Mouse (Mus musculus) CH12.LX (cell line): Measurements from ENCODE around the gene Rtn3. TPM values are rescaled to one million over a fixed set of nuclear protein-coding genes. Genes with fewer than 3 reads are reported as not detected.

Source experiments
- DNase-seq: peaks from one replicate; pipeline ENCODE4 v3.0.0-alpha.2; 2013; ENCODE audit errors: extremely low read depth
- H3K27ac ChIP-seq: 2 replicates; pipeline ENCODE4 v1.5.1; 2012; ENCODE audit warnings: low read depth, mild to moderate bottlenecking, control low read depth, moderate library complexity; ENCODE audit not compliant: insufficient read depth
- H3K27me3 ChIP-seq: replicated peaks from 2 replicates; pipeline ENCODE3; 2012; ENCODE audit warnings: inconsistent platforms
- H3K36me3 ChIP-seq, 2 experiments: replicated peaks in 1 of 2; 2 replicates each; pipeline versions ENCODE3 to v1.6.1; 2012; ENCODE audit warnings: inconsistent platforms in 1 of 2, low read length in 1 of 2, mild to moderate bottlenecking in 1 of 2, mixed read lengths in 1 of 2, moderate library complexity in 1 of 2; ENCODE audit not compliant: control insufficient read depth in 1 of 2, insufficient read depth in 1 of 2
- H3K4me1 ChIP-seq, 2 experiments: 2 replicates each; pipeline ENCODE4 v1.6.1; 2012; ENCODE audit warnings: inconsistent platforms in 1 of 2, moderate library complexity in 1 of 2; ENCODE audit not compliant: insufficient read depth in 2 of 2, control insufficient read depth in 1 of 2
- H3K4me2 ChIP-seq: 2 replicates; pipeline ENCODE4 v1.6.1; 2012; ENCODE audit warnings: low read depth, mild to moderate bottlenecking, control low read depth; ENCODE audit not compliant: poor library complexity, insufficient read depth, severe bottlenecking
- H3K4me3 ChIP-seq, 3 experiments: fragments of 150-350 bp in 1 of 3; sonication (generic) in 1 of 3; replicated peaks in 1 of 3; 2 replicates each; pipeline versions ENCODE3 to v1.5.1; 2011 to 2012; ENCODE audit warnings: low read depth in 2 of 3, low read length in 2 of 3, mild to moderate bottlenecking in 2 of 3, moderate library complexity in 2 of 3, control low read depth in 1 of 3, improper control_type of control experiment in 1 of 3, inconsistent platforms in 1 of 3, mixed read lengths in 1 of 3; ENCODE audit not compliant: poor library complexity in 1 of 3
- H3K79me2 ChIP-seq: replicated peaks from 2 replicates; pipeline ENCODE4 v1.6.1; 2012; ENCODE audit warnings: mild to moderate bottlenecking, moderate library complexity; ENCODE audit not compliant: control insufficient read depth, poor library complexity, insufficient read depth, severe bottlenecking; ENCODE audit errors: extremely low read depth
- H3K9ac ChIP-seq: 2 replicates; pipeline ENCODE4 v1.6.1; 2012; ENCODE audit warnings: low read depth, mild to moderate bottlenecking, control low read depth, moderate library complexity; ENCODE audit not compliant: insufficient read depth
- H3K9me3 ChIP-seq: replicated peaks from 2 replicates; pipeline ENCODE3; 2012; ENCODE audit warnings: low read length, inconsistent platforms, mixed read lengths
- CHD2 ChIP-seq: IDR thresholded peaks from 2 replicates; pipeline ENCODE4 v1.6.1; 2011; ENCODE audit warnings: low read length, improper control_type of control experiment
- ETS1 ChIP-seq: conservative IDR thresholded peaks from 2 replicates; pipeline ENCODE4 v1.6.1; 2012; ENCODE audit warnings: low read depth, mild to moderate bottlenecking, inconsistent platforms, low read length, improper control_type of control experiment, moderate library complexity
- GABPA ChIP-seq: IDR thresholded peaks from 2 replicates; pipeline ENCODE4 v1.6.1; 2012; ENCODE audit warnings: low read depth, low read length, improper control_type of control experiment, inconsistent platforms; ENCODE audit not compliant: insufficient replicate concordance
- HCFC1 ChIP-seq: IDR thresholded peaks from 2 replicates; pipeline ENCODE4 v1.6.1; 2012; ENCODE audit warnings: low read depth, mild to moderate bottlenecking, inconsistent platforms, low read length, improper control_type of control experiment
- IRF4 ChIP-seq: IDR thresholded peaks from 2 replicates; pipeline ENCODE4 v1.6.1; 2014; ENCODE audit warnings: low read depth, mild to moderate bottlenecking, inconsistent platforms, low read length, improper control_type of control experiment
- JUN ChIP-seq: IDR thresholded peaks from 2 replicates; pipeline ENCODE4 v1.6.1; 2011; ENCODE audit warnings: low read depth, mild to moderate bottlenecking, low read length, improper control_type of control experiment, moderate library complexity; ENCODE audit not compliant: insufficient read depth
- JUND ChIP-seq: conservative IDR thresholded peaks from 2 replicates; pipeline ENCODE4 v1.6.1; 2011; ENCODE audit warnings: low read depth, low read length, improper control_type of control experiment
- MAFK ChIP-seq: IDR thresholded peaks from 2 replicates; pipeline ENCODE4 v1.6.1; 2011; ENCODE audit warnings: low read length, improper control_type of control experiment; ENCODE audit not compliant: insufficient replicate concordance
- MAX ChIP-seq: IDR thresholded peaks from 2 replicates; pipeline ENCODE4 v1.6.1; 2011; ENCODE audit warnings: low read length, improper control_type of control experiment
- MAZ ChIP-seq: IDR thresholded peaks from 2 replicates; pipeline ENCODE4 v1.6.1; 2012; ENCODE audit warnings: low read depth, mild to moderate bottlenecking, inconsistent platforms, low read length, improper control_type of control experiment, moderate library complexity
- MEF2A ChIP-seq: IDR thresholded peaks from 2 replicates; pipeline ENCODE4 v1.6.1; 2014; ENCODE audit warnings: low read depth, mild to moderate bottlenecking, inconsistent platforms, low read length, improper control_type of control experiment, borderline replicate concordance
- MXI1 ChIP-seq: IDR thresholded peaks from 2 replicates; pipeline ENCODE4 v1.6.1; 2011; ENCODE audit warnings: mild to moderate bottlenecking, low read depth, low read length, improper control_type of control experiment
- NRF1 ChIP-seq: IDR thresholded peaks from 2 replicates; pipeline ENCODE4 v1.6.1; 2014; ENCODE audit warnings: low read depth, mild to moderate bottlenecking, inconsistent platforms, low read length, improper control_type of control experiment, moderate library complexity
- PAX5 ChIP-seq: IDR thresholded peaks from 2 replicates; pipeline ENCODE4 v1.6.1; 2012; ENCODE audit warnings: low read length, inconsistent platforms, mixed read lengths
- POLR2A ChIP-seq: IDR thresholded peaks from 2 replicates; pipeline ENCODE4 v1.6.1; 2011; ENCODE audit warnings: low read depth, mild to moderate bottlenecking, improper control_type of control experiment, low read length
- POLR2AphosphoS2 ChIP-seq: IDR thresholded peaks from 2 replicates; pipeline ENCODE4 v1.6.1; 2011; ENCODE audit warnings: low read depth, low read length, improper control_type of control experiment
- RAD21 ChIP-seq: IDR thresholded peaks from 2 replicates; pipeline ENCODE4 v1.6.1; 2011; ENCODE audit warnings: low read depth, mild to moderate bottlenecking, low read length, improper control_type of control experiment, moderate library complexity
- SIN3A ChIP-seq: IDR thresholded peaks from 2 replicates; pipeline ENCODE4 v1.6.1; 2012; ENCODE audit warnings: low read length, improper control_type of control experiment, inconsistent platforms
- SMC3 ChIP-seq: IDR thresholded peaks from 2 replicates; pipeline ENCODE4 v1.6.1; 2011; ENCODE audit warnings: low read depth, low read length, improper control_type of control experiment
- TBP ChIP-seq: conservative IDR thresholded peaks from 2 replicates; pipeline ENCODE4 v1.6.1; 2011; ENCODE audit warnings: low read depth, low read length, improper control_type of control experiment
- TCF12 ChIP-seq: IDR thresholded peaks from 2 replicates; pipeline ENCODE4 v1.6.1; 2014; ENCODE audit warnings: low read depth, mild to moderate bottlenecking, inconsistent platforms, low read length, improper control_type of control experiment
- USF1 ChIP-seq: IDR thresholded peaks from 2 replicates; pipeline ENCODE4 v1.6.1; 2014; ENCODE audit warnings: low read depth, mild to moderate bottlenecking, inconsistent platforms, low read length, improper control_type of control experiment
- USF2 ChIP-seq: conservative IDR thresholded peaks from 2 replicates; pipeline ENCODE4 v1.6.1; 2011; ENCODE audit warnings: low read depth, low read length, improper control_type of control experiment
- ZC3H11A ChIP-seq: IDR thresholded peaks from 2 replicates; pipeline ENCODE4 v1.6.1; 2012; ENCODE audit warnings: low read depth, mild to moderate bottlenecking, inconsistent platforms, low read length, improper control_type of control experiment
- ZMIZ1 ChIP-seq: IDR thresholded peaks from 2 replicates; pipeline ENCODE4 v1.6.1; 2012; ENCODE audit warnings: low read depth, mild to moderate bottlenecking, inconsistent platforms, low read length, improper control_type of control experiment
- ZNF384 ChIP-seq: IDR thresholded peaks from 2 replicates; pipeline ENCODE4 v1.6.1; 2012; ENCODE audit warnings: low read depth, low read length, improper control_type of control experiment, inconsistent platforms
- dilution Hi-C: fragments of 300-500 bp; cut with MboI; formaldehyde crosslinking; loops from 2 replicates; pipeline ENCODE4 v1.14.3; 2020; ENCODE audit warnings: low sequenced_read_pairs; ENCODE audit not compliant: extremely low pct_unique_long_range_greater_than_20kb, extremely low pct_ligation_motif_present
- in situ Hi-C: fragments of 300-500 bp; cut with MboI; formaldehyde crosslinking; loops from 3 replicates; pipeline ENCODE4 v1.14.3; 2019; ENCODE audit warnings: low sequenced_read_pairs, low pct_ligation_motif_present, low pct_unique_long_range_greater_than_20kb, mixed read lengths
- polyA plus RNA-seq: library from polyadenylated mRNA; unstranded; fragments of >175 nt; gene quantifications from 2 replicates; pipeline ENCODE4 v1.2.1, GENCODE M21; 2012; ENCODE audit warnings: low read depth; ENCODE audit not compliant: insufficient read length
- total RNA-seq, 2 experiments: library from RNA; depleted of rRNA; stranded (reverse); fragments of 300-350 nt in 1 of 2; fragments of >200 nt in 1 of 2; gene quantifications; 2 replicates each; pipeline ENCODE4 v1.2.3; 2012 to 2014

Gene Rtn3
- total and polyA plus RNA-seq, 3 experiments = 32.7 to 102 (median 39.1) TPM

DNA sequence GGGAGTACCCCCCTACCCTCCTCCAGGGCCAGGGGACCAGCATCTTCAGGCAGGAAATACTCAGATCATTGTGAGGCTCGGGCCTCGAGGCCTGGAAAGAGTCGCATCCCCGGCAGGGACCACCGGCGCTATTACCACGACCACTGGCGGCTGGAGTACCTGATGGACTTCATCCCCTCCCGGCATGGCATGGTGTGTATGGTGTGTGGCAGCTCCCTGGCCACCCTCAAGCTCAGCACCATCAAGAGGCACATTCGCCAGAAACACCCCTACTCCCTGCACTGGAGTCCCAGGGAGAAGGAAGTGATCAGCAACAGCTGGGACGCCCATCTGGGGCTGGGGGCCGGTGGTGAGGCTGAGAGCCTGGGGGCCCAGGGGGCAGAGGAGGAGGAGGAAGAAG is 63.0 kb downstream of the Rtn3 start:
- TF ChIP-seq JUN (no peak), RAD21 (no peak), USF1 (no peak), CHD2 (no peak), POLR2A (no peak), HCFC1 (no peak), MXI1 (no peak), PAX5 (no peak), MAZ (no peak), TBP (no peak), JUND (no peak), SIN3A (no peak), IRF4 (no peak), MEF2A (no peak), USF2 (no peak), GABPA (no peak), TCF12 (no peak), MAX (no peak)
- peaks cover 11 to 65% of the 10 kb centered on the region in 2 experiments for H3K4me1 ChIP-seq
- peaks cover 20% of the 10 kb centered on the region for H3K27me3 ChIP-seq
- H3K4me3 ChIP-seq = peak overlapping the region in 2 of 3 experiments; percentile 13 to 79
- dilution Hi-C loops = no loop called here
- in situ Hi-C loops = loop anchor here (25.0 kb wide), 1 partner anchor 358 kb away; the partner anchor contains the start of gene Macrod1
- peak overlapping the region; percentile 13; the same call in 1 of the 2 replicates for H3K27ac ChIP-seq
- H3K36me3 ChIP-seq = peaks cover 32 to 39% of the 10 kb centered on the region in 2 experiments
- H3K4me2 ChIP-seq = peak overlapping the region; percentile 32; the same call in 1 of the 2 replicates
- H3K9me3 ChIP-seq = peaks cover 14% of the 10 kb centered on the region
- no peak overlapping the region for H3K9ac ChIP-seq
- no peak for DNase-seq
- peaks cover 13% of the 10 kb centered on the region for H3K79me2 ChIP-seq

DNA sequence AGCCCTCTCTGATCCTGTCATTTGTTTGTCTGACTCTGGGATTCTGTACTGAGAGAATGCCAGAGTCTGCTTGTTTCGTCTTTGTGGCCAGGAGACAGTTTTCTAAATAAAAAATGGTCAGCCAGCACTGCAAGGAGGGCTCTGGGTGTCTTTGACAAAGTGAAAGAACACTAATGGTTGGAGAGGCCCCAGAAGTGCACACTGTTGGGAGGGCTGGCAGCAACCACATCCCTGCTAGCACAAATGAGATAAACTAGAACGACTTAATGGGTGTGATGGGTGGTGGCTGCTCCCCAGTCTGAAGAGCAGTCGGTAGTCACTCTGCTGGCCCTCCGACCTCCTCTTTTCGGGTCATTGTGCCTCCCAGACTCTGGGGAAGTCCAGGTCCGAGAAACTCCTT is 63.9 kb downstream of the Rtn3 start:
- dilution Hi-C loops = no loop called here
- peak overlapping the region in 2 of 3 experiments; percentile 77 to 79 for H3K4me3 ChIP-seq
- no peak overlapping the region for H3K27ac ChIP-seq
- peaks cover 20% of the 10 kb centered on the region for H3K27me3 ChIP-seq
- H3K4me1 ChIP-seq = peaks cover 11 to 56% of the 10 kb centered on the region in 2 experiments
- TF ChIP-seq ZC3H11A (no peak), ETS1 (no peak), JUN (no peak), ZNF384 (no peak), TBP (no peak), MAFK (no peak), ZMIZ1 (no peak), NRF1 (no peak), SMC3 (no peak), GABPA (no peak), POLR2AphosphoS2 (no peak), JUND (no peak), USF2 (no peak), POLR2A (no peak), MXI1 (no peak)
- H3K4me2 ChIP-seq = peak overlapping the region; percentile 92
- in situ Hi-C loops = loop anchor here (10.0 to 25.0 kb wide), 2 partner anchors 174 to 357 kb away; partner anchors contain the start of genes Macrod1 and Naa40
- DNase-seq = no peak
- H3K36me3 ChIP-seq = peaks cover 26 to 30% of the 10 kb centered on the region in 2 experiments
- peaks cover 18% of the 10 kb centered on the region for H3K9me3 ChIP-seq
- H3K79me2 ChIP-seq = peaks cover 13% of the 10 kb centered on the region
- H3K9ac ChIP-seq = peak overlapping the region; percentile 78; the same call in 1 of the 2 replicates
